Mouse (Mus musculus) thymus, postnatal 25 days (tissue): ENCODE data around the gene Clic5.

Experiments used
- DNase-seq: peaks from one replicate; pipeline ENCODE4 v3.0.0; 2022

The Clic5 gene

DNA sequence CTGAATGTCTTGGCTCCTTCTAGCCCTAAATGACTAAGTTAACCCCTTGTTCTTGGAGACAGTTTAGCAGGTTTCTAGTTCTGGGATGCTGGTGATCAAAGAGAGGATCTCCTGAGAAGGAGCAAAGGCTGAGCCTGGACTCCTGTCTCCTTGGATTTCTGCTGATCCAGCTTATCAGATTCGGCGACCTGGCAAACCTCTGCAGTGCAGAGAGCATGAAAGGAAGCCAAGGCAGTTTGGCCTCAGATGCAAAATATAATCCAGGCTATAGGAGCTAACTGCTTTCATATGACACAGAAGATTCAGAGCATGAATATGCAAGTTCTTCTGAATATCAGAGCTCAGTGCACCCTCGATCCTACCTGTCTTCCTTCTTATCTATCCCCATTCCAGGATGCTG, 83.0 kb downstream of the Clic5 start:
- no peak for DNase-seq

DNA sequence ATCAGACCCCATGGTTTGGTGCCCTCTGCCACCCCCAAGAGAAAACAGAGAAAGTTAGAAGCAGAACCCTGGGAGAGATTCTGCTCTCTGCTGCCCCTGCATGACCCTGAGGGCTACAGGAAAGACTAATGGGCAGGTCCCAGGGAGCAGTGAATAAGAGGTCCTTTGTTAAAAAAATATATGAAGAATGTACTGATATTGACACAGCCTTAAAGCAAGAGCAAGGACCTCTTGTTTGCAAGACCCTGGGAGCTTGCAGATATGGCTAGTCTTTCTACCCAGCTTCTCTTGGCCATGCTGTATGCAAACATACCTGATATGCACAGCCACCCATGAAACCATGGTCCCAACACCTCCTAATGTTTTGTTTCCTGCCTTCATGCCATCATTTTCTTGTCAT, 86.4 kb downstream of the Clic5 start:
- DNase-seq, result no peak

DNA sequence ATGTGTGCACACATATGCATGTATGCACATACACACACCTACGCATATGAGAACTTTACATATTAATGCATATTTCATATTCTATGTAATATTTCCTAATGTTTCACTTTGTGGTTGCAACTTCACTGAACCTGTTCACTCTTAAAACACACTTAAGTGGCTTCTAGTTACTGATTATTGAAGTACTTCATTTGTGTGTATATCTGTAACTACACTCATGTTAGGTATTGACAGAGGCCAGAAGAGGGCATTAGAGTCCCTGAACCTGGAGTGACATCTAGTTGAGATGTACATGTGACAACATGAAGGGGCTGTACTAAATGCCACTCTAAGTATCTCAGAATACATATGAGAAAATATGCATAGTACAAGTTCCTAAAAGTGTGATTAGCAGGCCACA, 99.9 kb downstream of the Clic5 start:
- no peak for DNase-seq

DNA sequence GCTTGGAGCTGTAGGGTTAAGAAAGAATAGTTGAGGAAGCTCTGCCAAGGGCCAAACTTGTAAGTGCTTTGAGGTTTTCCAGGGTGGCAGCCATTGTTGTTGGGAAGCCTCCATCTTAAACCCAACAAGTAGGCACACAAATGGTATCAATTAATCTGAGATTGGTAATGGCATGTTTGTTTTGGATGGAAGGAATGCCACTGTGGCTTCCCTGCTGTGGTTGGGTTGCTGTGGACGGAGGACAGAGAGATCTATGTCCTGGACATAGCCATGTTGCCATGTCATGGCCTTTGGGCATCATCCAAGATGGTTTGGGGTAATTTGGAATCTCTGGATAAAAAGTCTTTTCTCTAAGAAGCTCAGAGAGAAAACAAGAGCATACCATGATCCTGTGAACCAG, 108.8 kb downstream of the Clic5 start:
- no peak for DNase-seq

DNA sequence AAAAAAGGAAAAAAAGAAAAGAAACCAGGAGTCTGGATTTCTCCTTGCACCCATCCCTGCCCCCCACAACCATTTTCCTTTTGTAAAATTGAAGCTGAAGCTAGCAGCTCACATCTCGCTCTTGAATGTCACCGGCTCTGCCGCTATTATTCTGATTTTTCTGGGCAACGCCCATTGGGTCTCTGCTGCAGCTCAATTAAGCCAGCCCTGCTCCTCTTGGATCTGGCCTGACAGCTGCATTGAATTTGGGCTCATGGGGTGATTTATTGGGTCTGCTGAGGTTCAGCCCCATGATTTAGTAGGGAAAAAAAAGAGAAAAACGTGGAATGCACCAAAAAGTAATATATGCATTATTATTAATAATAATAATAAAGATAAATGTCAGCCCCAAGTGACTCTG, 111.9 kb downstream of the Clic5 start:
- DNase-seq, result no peak

DNA sequence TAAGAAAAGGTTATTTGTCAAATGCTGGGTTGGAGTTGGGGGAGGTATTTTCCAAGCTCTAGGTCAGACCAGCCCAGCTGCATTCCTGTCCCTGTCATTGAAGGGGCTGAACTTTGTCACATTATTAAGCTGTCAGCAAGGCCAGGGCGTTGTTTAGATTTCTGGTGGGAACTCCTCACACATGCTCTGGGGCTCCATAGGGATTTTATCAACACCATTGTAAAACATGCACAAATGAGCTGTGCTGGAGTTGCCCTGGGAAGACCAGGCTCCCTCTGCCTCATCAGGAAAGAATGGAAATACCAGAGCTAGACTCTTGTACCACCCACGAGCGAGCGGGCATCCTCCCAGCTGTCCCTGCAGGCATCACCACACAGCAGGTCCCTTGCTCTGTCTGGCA, 112.3 kb downstream of the Clic5 start:
- no peak for DNase-seq

DNA sequence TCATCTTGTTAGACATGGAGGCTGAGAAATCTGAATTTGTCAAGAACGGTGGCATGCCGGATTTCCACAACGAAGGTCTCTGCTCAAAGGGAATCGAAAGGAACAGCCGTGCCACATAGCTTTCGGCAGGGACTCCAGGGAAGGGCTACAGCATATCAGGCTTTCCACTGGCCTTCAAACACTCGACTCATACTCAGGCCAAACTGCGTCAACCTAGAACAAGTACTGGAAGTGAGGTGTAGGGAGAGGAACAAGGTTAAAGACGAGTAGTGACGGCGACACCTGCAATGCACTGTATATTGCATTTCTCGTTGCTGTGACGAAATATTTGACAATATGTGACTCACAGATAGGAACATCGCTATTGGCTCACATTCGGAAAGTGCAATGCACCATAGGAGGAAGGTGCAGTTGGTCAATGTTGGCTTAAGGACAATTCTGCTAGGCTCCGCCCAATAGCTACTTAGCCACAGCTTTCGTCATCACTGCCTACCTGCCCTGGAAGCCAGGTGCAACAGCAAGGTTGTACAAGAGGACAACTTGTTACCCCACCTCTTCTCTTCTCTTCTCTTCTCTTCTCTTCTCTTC, 112.9 kb downstream of the Clic5 start:
- no peak for DNase-seq

DNA sequence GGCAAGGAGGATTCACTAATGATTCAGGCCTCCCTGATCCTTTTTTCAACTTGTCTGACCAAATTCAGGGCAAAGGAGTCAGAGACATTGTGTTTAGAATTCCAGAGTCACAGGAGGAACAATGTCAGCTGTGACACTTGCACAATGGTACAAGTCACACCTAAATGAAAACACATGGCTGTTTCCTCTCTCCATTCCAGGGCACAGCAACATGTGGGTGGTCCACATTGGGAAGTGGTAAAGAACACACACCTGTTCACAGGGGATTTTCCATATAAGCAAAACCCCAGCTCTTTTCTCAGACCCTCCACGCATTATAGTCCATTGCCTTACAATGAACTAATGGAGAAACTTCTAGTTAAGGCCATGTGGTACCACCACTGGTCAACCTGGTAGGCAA, 115.7 kb downstream of the Clic5 start:
- DNase-seq, result no peak

DNA sequence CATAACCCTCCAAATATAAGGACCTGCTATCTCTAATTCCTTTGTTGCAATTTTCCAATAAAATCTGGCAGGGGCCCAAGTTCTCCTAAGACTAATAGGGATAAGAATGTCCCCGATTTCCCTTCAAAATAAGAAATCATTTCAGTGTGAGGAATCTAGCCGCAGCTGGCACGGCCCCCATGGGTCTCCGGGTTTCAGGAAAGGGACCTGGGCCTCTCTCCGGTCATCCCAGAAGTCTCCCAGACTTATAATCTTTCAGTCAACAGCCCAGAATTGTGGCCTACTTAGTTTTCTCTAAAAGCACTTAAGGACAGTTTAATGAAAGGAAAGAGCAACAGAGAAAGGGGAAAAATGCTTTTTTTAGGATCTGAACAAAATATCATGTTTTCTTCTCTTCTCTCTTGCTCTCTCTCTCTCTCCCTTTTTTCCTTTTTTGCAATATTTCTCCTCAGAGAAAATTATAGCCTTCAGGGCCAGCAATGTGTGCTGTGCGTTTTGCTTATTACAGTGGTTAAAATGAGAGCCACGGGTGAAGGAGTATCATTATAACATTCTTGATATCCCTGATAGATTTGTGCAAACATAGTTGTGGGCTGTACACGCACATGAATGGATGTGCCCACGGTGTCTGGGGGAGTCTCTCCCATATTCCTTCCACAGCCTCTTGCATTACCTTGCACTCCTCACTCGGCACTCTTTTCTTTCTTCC, 121.7 kb downstream of the Clic5 start:
- no peak for DNase-seq

DNA sequence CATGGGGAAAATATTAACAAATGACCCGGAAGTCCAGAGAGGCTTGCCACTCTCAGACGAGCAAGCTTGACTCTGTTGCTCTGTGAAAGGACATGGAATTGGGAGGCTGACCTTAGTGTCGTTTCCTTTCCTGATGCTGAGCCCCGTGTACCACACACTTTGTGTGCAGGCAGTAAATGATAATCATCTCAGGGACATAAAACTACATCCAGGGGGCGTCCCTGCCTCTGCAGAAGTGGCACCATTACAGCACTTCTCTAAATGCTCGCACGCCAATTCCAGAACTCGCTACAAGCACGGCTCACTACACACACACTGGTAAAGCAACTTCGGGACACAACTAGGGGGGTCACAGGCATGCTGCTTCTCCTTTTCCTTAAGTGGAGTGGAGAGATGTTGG, 136.9 kb downstream of the Clic5 start:
- no peak for DNase-seq

DNA sequence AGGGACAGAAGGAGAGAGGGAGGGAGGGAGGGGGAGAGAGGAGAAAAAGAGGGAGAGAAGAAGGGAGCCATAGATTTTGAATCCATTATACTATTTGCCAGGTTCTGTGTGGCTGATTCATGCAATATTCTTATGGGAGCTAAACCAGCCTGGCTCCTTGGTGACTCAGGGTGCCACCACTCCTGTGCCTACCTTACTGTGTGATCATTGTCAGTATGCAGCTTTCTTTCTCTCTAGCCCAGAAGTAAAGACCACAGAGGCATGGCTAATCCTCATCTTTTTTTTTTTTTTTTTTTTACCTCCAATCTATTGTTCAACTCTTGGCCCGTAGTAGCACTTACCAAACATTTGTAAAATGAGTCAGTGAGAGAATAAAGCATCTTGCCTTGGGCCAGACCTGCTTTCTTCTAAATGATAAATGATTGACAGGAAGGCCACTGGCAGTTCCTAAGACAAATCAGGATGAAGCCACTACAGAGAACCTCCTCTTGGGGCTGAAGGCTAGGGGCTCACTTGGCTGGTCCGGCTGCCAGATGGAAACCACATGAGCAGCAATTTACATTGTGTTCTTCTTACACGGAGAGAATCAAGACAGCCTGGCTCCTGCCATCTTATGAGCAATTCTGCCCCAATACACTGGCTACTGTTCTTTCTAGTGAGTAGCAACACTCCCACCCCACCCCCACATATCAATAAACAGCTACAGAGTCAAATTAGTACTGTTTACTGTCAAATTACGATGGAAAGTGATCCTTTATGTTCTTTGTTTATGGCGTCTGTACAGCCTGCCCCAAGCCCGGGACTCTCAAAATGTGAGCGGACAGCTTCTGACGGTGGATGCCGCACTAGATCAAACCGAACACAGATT, 139.1 kb downstream of the Clic5 start:
- DNase-seq, result no peak

DNA sequence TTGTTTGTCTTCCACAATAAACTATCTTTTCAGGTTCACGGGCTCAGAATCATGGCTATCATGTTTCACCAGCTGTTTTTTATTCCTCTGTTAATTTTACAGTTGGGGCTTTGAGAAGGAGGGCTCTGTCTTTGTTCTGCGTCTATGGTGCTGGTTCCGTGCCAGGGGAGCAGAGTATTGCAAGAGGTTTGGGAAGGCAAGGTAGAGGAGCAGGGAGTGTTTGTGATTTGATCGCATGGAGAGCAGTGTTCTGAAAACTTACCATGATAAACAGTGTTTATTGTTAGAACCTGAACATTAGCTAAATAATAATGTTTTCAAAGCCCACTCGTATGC, 139.7 kb downstream of the Clic5 start:
- DNase-seq, result no peak
